Mouse (Mus musculus) neural tube, embryonic 11.5 days (tissue): ENCODE data around the gene Pex7. TPM values are rescaled to one million over a fixed set of nuclear protein-coding genes. Genes with fewer than 3 reads are reported as not detected.

ENCODE experiments used
- ATAC-seq: fragments of 200-750 bp; cut with Nextera tagmentation; 2 replicates; pipeline ENCODE4 v1.8.0; 2017; ENCODE audit warnings: moderate number of reproducible peaks, mild to moderate bottlenecking, moderate TSS enrichment, moderate library complexity; ENCODE audit not compliant: insufficient read depth, low FRiP score, low TSS enrichment
- DNase-seq: peaks from one replicate; pipeline ENCODE4 v3.0.0-alpha.2; 2015; ENCODE audit warnings: low spot score
- H3K27ac ChIP-seq: fragments of 300-500 bp; sonication (generic); 2 replicates; pipeline ENCODE4 v1.5.1; 2014; ENCODE audit warnings: low read depth, mild to moderate bottlenecking, low read length
- H3K27me3 ChIP-seq: fragments of 300-500 bp; sonication (generic); 2 replicates; pipeline ENCODE4 v1.6.1; 2014; ENCODE audit warnings: mild to moderate bottlenecking, low read length, mixed read lengths; ENCODE audit not compliant: control insufficient read depth, insufficient read depth
- H3K36me3 ChIP-seq: fragments of 300-500 bp; sonication (generic); 2 replicates; pipeline ENCODE4 v1.6.1; 2014; ENCODE audit warnings: mild to moderate bottlenecking, low read length, moderate library complexity, mixed read lengths; ENCODE audit not compliant: control insufficient read depth, insufficient read depth
- H3K4me1 ChIP-seq: fragments of 300-500 bp; sonication (generic); 2 replicates; pipeline ENCODE4 v1.6.1; 2014; ENCODE audit warnings: low read length, mixed read lengths; ENCODE audit not compliant: control insufficient read depth, insufficient read depth
- H3K4me2 ChIP-seq: fragments of 300-500 bp; sonication (generic); 2 replicates; pipeline ENCODE4 v1.6.1; 2014; ENCODE audit warnings: low read depth, mild to moderate bottlenecking, moderate library complexity
- H3K4me3 ChIP-seq: fragments of 300-500 bp; sonication (generic); 2 replicates; pipeline ENCODE4 v1.5.1; 2014; ENCODE audit warnings: low read depth, low read length
- H3K9ac ChIP-seq: fragments of 300-500 bp; sonication (generic); 2 replicates; pipeline ENCODE4 v1.6.1; 2014; ENCODE audit warnings: mild to moderate bottlenecking, low read length
- H3K9me3 ChIP-seq: fragments of 300-500 bp; sonication (generic); 2 replicates; pipeline ENCODE4 v1.6.1; 2016; ENCODE audit warnings: low read length; ENCODE audit not compliant: control insufficient read depth
- WGBS: fragments of 180-500 bp; shearing (Covaris S2); extraction: QIAGEN DNeasy Blood & Tissue Kit; methylation state at CpG from one replicate; pipeline ENCODE4 v1.1.7; 2014; 5-methylcytosine and 5-hydroxymethylcytosine counted together
- polyA plus RNA-seq: library from polyadenylated mRNA; unstranded; fragments of >200 nt; fragmentation: Nextera tagmentation; extraction: Ambion mirVana; gene quantifications from 2 replicates; pipeline ENCODE4 v1.2.1, GENCODE M21; 2014

The Pex7 gene
- polyA plus RNA-seq, 1 experiment from 2014 or later, result 29.1 TPM

DNA sequence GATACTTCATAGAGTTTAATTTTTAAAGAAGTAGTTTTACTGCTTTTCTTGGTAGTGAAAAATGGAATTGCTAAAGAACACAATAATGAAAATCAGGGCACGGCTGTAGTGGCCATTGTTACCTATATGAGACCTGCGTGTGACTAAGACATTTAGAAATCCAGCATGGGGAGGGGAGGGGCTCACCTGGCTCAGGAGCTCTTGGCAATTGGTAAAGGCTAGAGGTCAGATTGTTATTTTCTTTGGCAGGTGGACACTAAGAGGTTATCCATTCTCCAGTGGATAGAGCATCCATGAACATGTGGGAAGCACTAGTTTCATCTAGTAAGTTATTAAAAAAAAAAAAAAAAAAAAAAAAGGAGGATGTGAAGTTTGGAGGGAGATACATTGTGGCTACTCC, 16.8 kb upstream of the Pex7 start:
- no peak overlapping the region for H3K9ac ChIP-seq
- no peak overlapping the region for H3K27ac ChIP-seq
- no peaks in the 10 kb centered on the region for H3K4me1 ChIP-seq
- no peak overlapping the region for H3K4me2 ChIP-seq
- no peaks in the 10 kb centered on the region for H3K9me3 ChIP-seq
- H3K36me3 ChIP-seq, result no peaks in the 10 kb centered on the region
- ATAC-seq, result no peak
- H3K4me3 ChIP-seq, result no peak overlapping the region
- no peak for DNase-seq
- no peaks in the 10 kb centered on the region for H3K27me3 ChIP-seq
- WGBS, result 76% methylated on average over 2 of the region's 2 CpGs

DNA sequence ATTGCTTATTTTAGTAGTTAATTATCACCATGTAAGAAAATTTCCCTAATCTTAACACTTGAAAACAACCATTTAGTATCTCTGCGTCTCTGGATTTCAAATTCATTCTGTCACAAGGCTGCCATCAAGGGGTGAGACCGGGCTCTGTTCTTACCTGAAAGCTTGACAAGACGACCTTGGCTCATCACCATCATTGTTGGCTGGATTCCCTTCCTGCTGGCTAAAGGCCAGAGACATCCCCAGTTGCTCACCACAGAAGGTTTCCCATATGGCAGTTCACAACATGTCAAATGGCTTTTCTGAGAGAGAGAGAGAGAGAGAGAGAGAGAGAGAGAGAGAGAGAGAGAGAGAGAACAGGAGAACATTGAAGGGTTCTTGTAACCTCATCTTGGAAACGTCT, 14.9 kb upstream of the Pex7 start:
- 81% methylated on average over 4 of the region's 4 CpGs for WGBS
- H3K4me1 ChIP-seq, result no peaks in the 10 kb centered on the region
- no peak overlapping the region for H3K27ac ChIP-seq
- H3K4me2 ChIP-seq, result no peak overlapping the region
- no peak overlapping the region for H3K4me3 ChIP-seq
- no peaks in the 10 kb centered on the region for H3K9me3 ChIP-seq
- ATAC-seq, result no peak
- DNase-seq, result no peak
- H3K36me3 ChIP-seq, result no peaks in the 10 kb centered on the region
- no peaks in the 10 kb centered on the region for H3K27me3 ChIP-seq
- no peak overlapping the region for H3K9ac ChIP-seq

DNA sequence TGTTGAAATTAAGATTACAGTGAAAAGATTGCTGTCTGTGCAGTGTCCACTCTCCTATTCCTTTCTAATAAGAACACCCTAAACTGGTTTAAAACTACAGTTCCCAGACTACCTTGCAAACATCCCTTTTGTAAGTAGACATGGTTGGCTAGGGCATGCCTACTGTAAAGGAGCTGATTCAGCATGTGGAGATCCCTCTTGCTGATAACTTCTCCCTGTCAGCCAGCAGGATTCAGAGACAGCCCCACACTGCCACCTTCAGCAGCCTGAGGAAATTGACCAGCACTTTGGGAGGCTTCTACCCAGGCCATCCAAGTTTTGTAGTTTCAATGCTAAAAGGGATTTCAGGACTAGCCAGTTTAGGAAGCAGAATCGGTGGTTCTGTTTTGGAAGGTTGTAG, 7.8 kb upstream of the Pex7 start:
- peak; percentile 23 for DNase-seq
- Histone ChIP-seq H3K36me3 (no peaks in the 10 kb centered on the region), H3K4me2 (no peak overlapping the region), H3K4me1 (no peaks in the 10 kb centered on the region), H3K4me3 (no peak overlapping the region), H3K9ac (no peak overlapping the region), H3K9me3 (no peaks in the 10 kb centered on the region), H3K27ac (no peak overlapping the region), H3K27me3 (no peaks in the 10 kb centered on the region)
- 58% methylated on average over 1 of the region's 1 CpGs for WGBS
- no peak for ATAC-seq

- Histone ChIP-seq H3K27me3 (no peaks in the 10 kb centered on the region), H3K4me2 (no peak overlapping the region), H3K9me3 (no peaks in the 10 kb centered on the region), H3K4me3 (no peak overlapping the region), H3K9ac (no peak overlapping the region), H3K4me1 (no peaks in the 10 kb centered on the region), H3K36me3 (no peaks in the 10 kb centered on the region), H3K27ac (no peak overlapping the region)
- 81% methylated on average over 4 of the region's 4 CpGs for WGBS
- no peak for ATAC-seq
- no peak for DNase-seq
Measured at GRCm38 (mm10) chr10:19913806-19914205, 6.3 kb upstream of the Pex7 start.

- WGBS, result 35% methylated on average over 1 of the region's 1 CpGs
- no peak for DNase-seq
- no peak for ATAC-seq
- Histone ChIP-seq H3K27ac (no peak overlapping the region), H3K4me2 (no peak overlapping the region), H3K36me3 (no peaks in the 10 kb centered on the region), H3K4me3 (no peak overlapping the region), H3K9ac (no peak overlapping the region), H3K9me3 (no peaks in the 10 kb centered on the region), H3K4me1 (no peaks in the 10 kb centered on the region), H3K27me3 (no peaks in the 10 kb centered on the region)
Measured at GRCm38 (mm10) chr10:19911583-19911982, 4.1 kb upstream of the Pex7 start.

GRCm38 (mm10) chr10:19910516-19910915, 3.0 kb upstream of the Pex7 start:
- Histone ChIP-seq H3K36me3 (no peaks in the 10 kb centered on the region), H3K9me3 (no peaks in the 10 kb centered on the region), H3K4me2 (no peak overlapping the region), H3K4me3 (no peak overlapping the region), H3K27ac (no peak overlapping the region), H3K4me1 (no peaks in the 10 kb centered on the region), H3K27me3 (no peaks in the 10 kb centered on the region), H3K9ac (no peak overlapping the region)
- DNase-seq (no peak), ATAC-seq (no peak)
- 82% methylated on average over 2 of the region's 2 CpGs for WGBS

DNA sequence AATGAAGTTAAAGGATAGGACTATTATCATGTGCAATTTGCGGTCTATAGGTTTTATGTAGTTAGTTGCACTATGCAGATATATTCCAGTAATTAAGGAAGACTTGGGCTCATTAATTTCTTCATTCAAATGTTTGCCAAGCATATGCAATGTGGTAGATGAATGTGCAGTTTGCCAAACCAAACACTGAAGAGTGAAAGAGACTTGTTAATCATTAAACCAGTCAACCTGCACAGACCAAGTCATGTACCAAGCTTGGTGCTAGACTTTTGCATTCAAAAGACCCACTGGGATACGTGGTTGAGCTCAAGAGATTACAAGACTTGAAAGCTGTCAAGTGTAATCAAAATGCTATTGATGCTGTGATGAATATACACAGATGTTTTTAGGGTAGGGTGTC, 587 bp upstream of the Pex7 start:
- no peaks in the 10 kb centered on the region for H3K36me3 ChIP-seq
- DNase-seq (no peak), ATAC-seq (no peak)
- H3K4me1 ChIP-seq, result no peaks in the 10 kb centered on the region
- H3K4me3 ChIP-seq, result no peak overlapping the region
- no peak overlapping the region for H3K4me2 ChIP-seq
- 77% methylated on average over 2 of the region's 2 CpGs for WGBS
- no peaks in the 10 kb centered on the region for H3K27me3 ChIP-seq
- no peak overlapping the region for H3K9ac ChIP-seq
- H3K27ac ChIP-seq, result no peak overlapping the region
- H3K9me3 ChIP-seq, result no peaks in the 10 kb centered on the region

DNA sequence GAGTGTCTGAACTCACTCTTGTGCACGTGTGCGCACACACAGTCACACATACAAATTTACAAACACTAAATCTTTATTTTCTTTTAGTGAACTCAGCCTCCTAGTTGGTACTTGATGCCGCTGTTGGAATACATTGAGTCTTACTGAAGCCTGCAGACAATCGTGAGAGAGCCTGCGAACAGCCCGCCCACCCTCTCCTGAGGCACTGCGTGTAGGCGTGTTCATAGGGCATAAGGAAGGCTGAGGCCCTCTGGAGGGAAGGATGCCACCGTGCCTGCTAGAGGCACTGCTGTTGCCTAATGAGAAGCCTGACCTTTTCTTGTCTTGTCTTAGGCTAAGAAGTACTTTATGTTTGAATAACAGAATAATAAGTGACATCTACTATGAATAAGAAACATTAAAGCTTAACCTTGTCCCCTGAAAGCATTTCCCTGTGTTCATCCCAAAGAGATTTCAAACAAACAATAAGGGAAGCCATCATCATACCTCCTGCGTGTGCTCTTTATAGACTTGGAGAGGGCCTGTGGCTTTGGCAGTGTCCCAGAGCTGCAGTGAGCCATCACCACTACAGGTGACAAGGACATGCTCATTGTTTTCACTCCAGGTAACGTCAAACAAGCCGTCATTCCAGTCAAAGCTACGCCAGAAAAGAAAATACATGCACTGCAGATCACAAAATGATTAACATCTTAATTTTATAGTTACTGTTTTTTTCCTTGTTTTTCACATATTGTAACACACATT, 3.2 kb downstream of the Pex7 start:
- no peaks in the 10 kb centered on the region for H3K9me3 ChIP-seq
- WGBS, result 87% methylated on average over 13 of the region's 13 CpGs
- H3K9ac ChIP-seq, result no peak overlapping the region
- DNase-seq (no peak), ATAC-seq (no peak)
- H3K27ac ChIP-seq, result no peak overlapping the region
- H3K27me3 ChIP-seq, result no peaks in the 10 kb centered on the region
- no peak overlapping the region for H3K4me2 ChIP-seq
- H3K36me3 ChIP-seq, result no peaks in the 10 kb centered on the region; the same call in 1 of the 2 replicates
- no peak overlapping the region for H3K4me3 ChIP-seq
- no peaks in the 10 kb centered on the region for H3K4me1 ChIP-seq

DNA sequence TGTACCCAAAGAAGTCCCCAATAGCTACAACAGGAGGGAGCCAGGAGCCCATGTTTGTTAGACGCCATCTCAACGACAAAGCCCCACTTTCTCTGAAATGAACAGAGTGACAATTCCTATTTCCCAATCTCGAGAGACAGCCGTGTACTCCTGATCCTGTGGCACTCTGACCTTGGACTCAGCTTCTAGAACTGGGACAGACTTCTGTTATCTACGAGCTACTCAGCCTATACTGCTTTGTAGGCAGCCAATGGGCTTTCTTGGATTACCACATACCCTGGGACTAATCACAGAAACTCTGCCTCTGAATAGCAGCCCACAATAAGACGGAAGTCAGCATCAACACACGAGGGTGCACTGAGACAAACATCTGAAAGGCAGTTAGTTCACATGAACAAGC, 5.5 kb downstream of the Pex7 start:
- ATAC-seq, result no peak
- H3K36me3 ChIP-seq, result no peaks in the 10 kb centered on the region; the same call in 1 of the 2 replicates
- 82% methylated on average over 7 of the region's 7 CpGs for WGBS

More for the DNA sequence above, 5.5 kb downstream of the Pex7 start:
- Histone ChIP-seq H3K27me3 (no peaks in the 10 kb centered on the region), H3K27ac (no peak overlapping the region), H3K4me2 (no peak overlapping the region), H3K4me1 (no peaks in the 10 kb centered on the region), H3K9ac (no peak overlapping the region), H3K9me3 (no peaks in the 10 kb centered on the region), H3K4me3 (no peak overlapping the region)
- no peak for DNase-seq
